Mouse (Mus musculus): Measurements from ENCODE around the gene Apobec3.
"Not testable (repeated sequence)": the region's sequence is repeated elsewhere in the genome, so short reads cannot be mapped to it uniquely, and the experiment has no call there.

The Apobec3 gene

DNA sequence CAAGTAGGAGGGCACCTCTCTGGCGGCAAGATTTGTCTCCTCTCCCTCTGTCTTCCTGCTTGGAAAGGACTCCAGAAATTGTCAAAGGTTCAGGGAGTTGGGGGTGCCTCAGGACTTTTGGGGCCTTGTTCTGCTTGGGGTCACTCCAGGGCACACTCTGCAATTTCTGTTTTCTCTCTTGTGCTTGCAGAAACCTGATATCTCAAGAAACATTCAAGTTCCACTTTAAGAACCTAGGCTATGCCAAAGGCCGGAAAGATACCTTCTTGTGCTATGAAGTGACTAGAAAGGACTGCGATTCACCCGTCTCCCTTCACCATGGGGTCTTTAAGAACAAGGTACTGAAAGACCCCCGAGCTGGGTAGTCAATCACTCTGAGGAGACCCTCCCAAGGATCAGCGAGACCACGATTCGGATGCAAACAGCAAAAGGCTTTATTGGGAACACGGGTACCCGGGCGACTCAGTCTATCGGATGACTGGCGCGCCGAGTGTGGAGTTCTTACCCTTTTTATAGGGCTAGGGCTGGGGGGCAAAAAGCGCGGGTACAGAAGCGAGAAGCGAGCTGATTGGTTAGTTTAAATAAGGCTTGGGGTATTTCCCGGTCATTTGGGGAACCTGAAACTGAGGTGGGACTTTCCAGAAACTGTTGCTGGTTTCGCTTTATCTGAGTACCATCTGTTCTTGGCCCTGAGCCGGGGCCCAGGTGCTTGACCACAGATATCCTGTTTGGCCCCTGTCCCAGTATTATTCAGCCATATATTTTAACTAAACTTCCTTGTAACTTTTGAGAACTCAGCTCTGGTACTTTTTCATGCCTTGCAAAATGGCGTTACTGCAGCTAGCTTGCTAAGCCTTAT, 4.0 kb downstream of the Apobec3 start:
- peak; percentile 34 to 36 for DNase-seq

- no peak for DNase-seq
Observed at GRCm38 (mm10) chr15:79896080-79896725, 4.7 kb downstream of the Apobec3 start.

GRCm38 (mm10) chr15:79898988-79899387, 7.5 kb downstream of the Apobec3 start:
- no peak for DNase-seq

GRCm38 (mm10) chr15:79899828-79900510, 8.5 kb downstream of the Apobec3 start:
- no peak for DNase-seq

- DNase-seq, result no peak
Observed at GRCm38 (mm10) chr15:79900751-79901150, 9.3 kb downstream of the Apobec3 start.

DNA sequence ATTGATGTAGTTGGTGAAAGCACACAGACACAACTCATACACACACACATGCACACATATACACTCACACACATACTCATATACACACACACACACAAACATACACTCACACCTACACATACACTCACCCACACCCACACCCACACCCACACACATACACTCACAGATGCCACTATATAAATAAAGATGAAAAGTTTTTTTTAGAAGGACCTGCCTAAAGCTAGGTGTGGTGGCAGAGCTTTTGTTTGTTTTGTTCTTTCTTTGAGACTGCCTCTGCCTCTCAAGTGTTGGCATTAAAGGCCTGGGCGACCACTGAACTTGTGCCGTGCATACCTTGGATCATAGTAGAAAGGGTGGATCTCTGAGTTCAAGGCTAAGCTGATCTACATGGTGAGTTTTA, 9.9 kb downstream of the Apobec3 start:
- no peak for DNase-seq

DNA sequence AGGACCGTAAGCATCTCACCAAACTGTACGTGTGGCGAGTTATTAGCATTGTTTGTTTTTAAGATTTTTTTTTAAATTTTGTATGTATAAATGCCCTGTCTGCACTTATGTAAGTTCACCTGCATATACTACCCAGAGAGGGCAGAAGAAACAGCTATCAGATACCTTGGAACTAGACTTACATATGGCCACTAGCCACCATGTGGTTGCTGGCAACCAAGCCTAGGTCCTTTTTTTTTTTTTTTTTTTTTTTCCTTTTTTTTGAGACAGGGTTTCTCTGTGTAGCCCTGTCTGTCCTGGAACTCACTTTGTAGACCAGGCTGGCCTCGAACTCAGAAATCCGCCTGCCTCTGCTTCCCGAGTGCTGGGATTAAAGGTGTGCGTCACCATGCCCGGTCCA, 11.6 kb downstream of the Apobec3 start:
- DNase-seq, result not testable (repeated sequence)

- no peak for DNase-seq
Observed at GRCm38 (mm10) chr15:79903963-79904362, 12.5 kb downstream of the Apobec3 start.

GRCm38 (mm10) chr15:79904678-79905077, 13.2 kb downstream of the Apobec3 start:
- not testable (repeated sequence) for DNase-seq

DNA sequence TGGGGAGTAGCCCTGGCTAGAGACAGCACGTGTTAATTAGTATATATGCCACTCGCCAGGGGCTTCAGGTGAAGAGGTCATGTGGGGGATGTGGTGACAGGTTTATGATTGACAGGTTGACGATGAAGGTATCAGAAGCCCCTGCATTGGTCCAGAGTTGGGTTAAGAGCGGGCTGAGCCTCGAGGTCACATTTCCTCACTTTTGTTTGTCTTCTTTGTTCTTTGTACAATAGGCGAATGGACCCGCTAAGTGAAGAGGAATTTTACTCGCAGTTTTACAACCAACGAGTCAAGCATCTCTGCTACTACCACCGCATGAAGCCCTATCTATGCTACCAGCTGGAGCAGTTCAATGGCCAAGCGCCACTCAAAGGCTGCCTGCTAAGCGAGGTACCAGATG, 13.8 kb downstream of the Apobec3 start:
- no peak for DNase-seq

GRCm38 (mm10) chr15:79906855-79907254, 15.4 kb downstream of the Apobec3 start:
- no peak for DNase-seq

- DNase-seq, result not testable (repeated sequence)
Observed at GRCm38 (mm10) chr15:79909006-79909405, 17.5 kb downstream of the Apobec3 start.

GRCm38 (mm10) chr15:79910812-79911211, 19.4 kb downstream of the Apobec3 start:
- DNase-seq, result not testable (repeated sequence)

- DNase-seq, result no peak
Observed at GRCm38 (mm10) chr15:79911339-79911738, 19.9 kb downstream of the Apobec3 start.

GRCm38 (mm10) chr15:79913761-79914346, 22.4 kb downstream of the Apobec3 start:
- no peak for DNase-seq

- DNase-seq, result no peak
Observed at GRCm38 (mm10) chr15:79914357-79914756, 22.9 kb downstream of the Apobec3 start.

DNA sequence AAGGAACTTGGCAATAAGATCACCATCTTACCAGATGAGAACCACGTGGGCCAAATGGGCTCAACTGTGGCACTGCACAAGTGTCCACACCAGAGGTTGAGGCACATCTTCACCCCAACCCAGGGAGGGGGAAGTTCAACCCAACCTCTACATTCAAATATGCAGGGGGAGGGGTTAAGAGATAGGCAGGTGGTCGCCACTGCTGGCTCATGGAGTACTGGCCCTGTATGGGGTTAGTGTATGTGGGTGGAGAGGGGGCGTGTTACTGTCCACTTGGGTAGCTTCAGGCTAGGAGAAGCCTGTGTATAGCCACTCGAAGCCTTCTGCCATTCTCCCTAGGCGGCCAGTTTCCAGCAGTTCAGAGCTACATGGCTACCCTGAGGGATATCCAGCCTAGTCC, 24.7 kb downstream of the Apobec3 start:
- no peak for DNase-seq

DNA sequence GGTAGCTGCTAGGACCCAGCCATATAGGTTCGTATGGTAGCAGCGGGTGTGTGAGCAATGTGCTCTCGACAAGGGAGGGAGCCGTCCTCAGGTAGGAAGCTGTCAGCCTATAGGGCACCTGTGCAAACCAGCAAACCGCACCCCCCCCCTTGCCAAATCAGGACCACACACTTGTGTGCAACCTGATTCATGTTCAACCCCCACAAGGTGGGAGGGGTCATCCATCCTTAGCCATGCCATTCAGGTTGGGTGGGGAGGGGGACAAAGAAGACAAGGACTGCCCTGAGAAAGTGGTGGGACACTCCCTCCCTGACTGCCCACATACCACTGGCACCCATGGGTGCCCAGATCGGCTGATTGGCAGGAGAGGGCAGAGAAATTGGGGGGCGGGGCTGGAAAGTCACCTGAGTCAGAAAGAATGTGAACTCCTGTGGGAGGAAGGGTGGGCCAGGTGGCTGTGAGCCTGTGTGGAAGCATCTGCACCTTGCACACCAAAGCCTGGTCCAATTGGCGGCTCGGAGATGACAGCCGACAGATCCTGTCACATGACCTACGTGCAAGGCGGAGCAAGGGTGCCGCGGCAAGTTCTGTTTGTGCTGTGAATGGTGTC, 25.8 kb downstream of the Apobec3 start:
- no peak for DNase-seq

GRCm38 (mm10) chr15:79918485-79918884, 27.0 kb downstream of the Apobec3 start:
- no peak for DNase-seq

DNA sequence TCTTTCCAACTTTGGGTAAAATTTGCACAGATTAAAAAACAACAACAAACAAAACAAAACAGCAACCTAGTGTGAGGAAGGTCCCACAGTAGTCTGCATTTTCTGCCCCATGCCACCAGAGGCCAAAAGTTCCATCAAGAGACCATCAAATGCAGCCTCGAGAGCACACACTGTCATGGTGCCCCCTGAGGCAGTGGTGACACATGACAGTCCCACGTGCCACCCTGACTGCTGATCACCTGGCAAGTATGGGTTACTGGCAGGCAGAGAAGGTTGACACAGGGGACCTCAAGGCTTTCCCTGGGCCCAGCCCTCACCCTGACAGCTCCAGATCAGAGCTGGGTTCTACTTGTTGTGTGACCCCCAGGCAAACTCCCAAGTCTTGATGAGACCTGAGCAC, 28.3 kb downstream of the Apobec3 start:
- no peak for DNase-seq

DNA sequence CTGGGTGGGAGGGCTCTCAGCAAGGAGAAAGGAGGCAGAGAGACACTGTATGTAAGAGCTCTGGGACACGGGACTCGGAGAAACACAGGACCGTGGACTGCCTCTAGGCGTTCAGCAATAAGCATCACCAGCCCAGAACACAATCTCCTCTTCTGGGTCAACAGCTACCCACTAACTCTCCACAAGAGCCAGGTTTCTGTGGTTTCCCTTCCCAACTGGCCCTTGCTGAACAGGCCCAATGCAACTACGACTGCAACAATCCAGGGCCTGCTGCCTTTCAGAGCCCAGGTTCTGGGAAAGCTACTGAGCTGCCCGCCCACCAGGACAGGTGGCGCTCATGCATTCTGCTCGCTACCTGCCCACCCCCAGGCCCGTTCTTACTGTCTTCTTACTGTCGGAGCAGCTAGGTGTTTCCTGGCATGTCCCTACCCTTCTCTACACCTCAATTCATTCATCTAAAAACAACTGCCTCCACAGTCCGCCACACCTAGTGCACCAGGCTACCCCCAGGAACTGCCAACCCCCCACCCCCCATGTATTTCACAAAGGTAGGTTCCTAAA, 35.5 kb downstream of the Apobec3 start:
- no peak for DNase-seq

GRCm38 (mm10) chr15:79927637-79928122, 36.2 kb downstream of the Apobec3 start:
- DNase-seq, result peak; percentile 96 to 97
